Mouse (Mus musculus): ENCODE measurements around the gene Lingo1.

Gene Lingo1

DNA sequence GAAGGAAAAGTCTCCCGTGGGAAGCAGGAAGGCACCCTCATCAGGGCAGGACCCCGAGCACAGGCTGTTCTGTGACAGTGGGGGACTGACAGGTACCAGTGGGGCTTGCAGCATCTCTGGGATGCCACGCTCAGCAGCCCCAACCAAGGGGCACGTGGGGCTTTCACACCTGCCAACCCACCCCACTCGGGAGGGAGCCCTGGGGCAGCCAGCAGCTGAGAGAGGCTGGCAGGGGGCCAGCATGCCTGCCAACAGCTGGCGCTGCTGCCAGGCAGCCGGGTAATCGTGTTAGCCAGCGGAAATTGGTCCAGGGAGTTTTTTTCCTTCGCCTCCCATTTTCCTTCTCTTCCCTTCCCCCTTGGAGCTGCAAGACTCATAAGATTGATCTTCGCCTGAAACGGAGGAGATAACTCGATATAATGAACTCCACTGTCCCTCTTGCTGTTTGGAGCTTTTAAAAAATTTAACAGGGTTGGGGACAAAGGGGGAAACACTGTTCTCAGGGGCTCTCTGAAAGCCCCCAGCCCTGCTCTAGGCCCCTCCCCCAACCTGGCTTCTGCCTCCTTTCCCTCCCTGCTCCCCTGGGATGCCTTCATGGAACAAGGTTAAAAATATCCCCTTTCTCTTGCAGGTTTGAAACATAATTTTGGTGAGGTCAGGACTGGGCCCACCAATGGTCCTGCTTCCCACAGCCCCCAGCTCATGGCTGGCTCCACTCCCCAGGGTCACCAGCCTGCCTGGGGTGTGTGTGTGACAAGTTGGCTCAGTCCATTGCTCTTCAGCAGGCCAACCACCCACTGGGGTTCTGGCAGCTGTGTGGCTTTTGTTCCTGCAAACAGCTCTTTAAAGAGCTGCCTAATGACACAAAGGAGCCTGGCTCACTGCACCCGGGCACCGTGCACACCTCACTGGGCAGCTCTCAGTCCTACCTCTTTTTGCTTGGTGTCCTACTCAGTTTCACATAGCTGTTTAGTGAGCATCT lies 68.3 kb downstream of the Lingo1 start:
- DNase-seq (ENCODE audit: low spot score in 2 of 2) = peak in 1 of 2 experiments; percentile 40

GRCm38 (mm10) chr9:56725814-56726213 lies 70.5 kb downstream of the Lingo1 start:
- DNase-seq (ENCODE audit: low spot score in 2 of 2) = peak; percentile 82 to 85

- no peak for DNase-seq (ENCODE audit: low spot score in 2 of 2)
Measured at GRCm38 (mm10) chr9:56722089-56722825, 74.0 kb downstream of the Lingo1 start.

DNA sequence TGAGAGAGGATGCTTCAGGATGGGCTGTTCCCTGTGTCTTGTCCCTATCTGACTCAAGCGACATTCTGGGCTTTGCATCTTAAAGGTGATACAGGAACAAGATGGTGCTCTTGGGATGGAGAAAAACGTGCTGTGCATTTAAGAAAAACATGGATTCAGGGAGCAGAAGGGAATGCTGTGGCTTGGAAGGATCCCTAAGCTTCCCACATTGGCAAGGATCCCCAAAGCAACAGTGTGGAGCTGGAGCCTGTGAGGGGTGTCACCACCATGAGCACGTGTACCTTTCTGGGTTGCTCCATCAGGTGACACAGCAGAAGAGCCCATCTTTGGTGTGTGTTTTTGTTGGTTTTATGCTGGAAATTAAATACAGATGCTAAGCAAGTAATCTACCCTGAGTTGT lies 77.3 kb downstream of the Lingo1 start:
- DNase-seq (ENCODE audit: low spot score in 2 of 2) = no peak

DNA sequence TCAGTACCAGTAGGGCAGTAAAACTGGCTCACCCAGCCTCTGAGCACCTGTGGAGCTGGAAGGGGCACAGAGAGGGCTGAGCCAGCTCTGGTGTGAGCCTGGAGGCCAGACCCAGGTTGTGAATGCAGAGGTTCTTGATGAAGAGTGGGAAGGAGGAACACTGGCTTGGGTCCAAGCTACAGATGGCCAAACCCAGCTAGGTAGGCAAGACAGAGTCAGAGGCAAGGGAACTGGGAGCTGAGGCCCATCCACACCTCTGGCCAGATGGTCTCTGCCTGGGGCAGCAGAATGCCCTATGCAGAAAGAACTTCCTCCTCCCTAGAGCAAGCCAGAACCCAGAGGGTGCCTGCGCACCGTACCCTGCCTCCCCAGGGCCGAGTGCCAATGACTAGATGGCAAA lies 79.7 kb downstream of the Lingo1 start:
- DNase-seq (ENCODE audit: low spot score in 2 of 2) = no peak

GRCm38 (mm10) chr9:56716066-56716465 lies 80.2 kb downstream of the Lingo1 start:
- no peak for DNase-seq (ENCODE audit: low spot score in 2 of 2)

GRCm38 (mm10) chr9:56714391-56714790 lies 81.9 kb downstream of the Lingo1 start:
- no peak for DNase-seq (ENCODE audit: low spot score in 2 of 2)

DNA sequence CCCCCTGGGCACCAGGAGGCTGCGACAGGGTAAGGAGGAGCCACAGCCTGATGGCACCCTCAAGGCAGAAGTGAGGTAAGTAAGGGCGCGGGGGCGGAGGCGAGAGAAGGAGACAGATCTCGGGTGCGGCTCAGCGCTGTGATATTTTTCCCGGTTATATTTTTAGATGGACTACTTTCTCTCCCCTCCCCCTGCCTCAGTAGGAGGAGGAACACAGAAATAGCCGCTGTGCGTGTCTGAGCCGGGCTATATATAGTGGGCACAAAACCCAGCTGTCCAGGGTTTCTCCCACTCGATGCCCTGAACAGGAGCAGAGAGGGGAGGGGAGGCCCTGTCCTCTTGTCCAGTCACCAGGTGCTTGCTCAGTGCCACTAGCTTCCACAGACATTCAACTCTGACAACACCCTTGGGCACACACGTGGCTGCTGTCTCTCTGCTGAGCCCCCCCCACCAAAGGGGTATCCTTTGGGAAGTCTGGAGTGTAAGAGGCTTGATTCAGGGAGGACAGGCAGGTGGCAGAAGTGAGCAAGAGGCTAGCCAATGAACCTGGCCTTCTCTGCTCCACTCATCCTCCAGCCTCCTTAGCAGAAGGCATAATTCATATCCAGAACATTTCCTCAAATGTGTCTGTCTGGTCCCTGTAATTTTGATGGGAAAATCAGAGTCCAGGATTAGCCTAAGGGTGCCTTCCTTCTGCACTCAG lies 83.5 kb downstream of the Lingo1 start:
- peak; percentile 91 to 94 for DNase-seq (ENCODE audit: low spot score in 2 of 2)

DNA sequence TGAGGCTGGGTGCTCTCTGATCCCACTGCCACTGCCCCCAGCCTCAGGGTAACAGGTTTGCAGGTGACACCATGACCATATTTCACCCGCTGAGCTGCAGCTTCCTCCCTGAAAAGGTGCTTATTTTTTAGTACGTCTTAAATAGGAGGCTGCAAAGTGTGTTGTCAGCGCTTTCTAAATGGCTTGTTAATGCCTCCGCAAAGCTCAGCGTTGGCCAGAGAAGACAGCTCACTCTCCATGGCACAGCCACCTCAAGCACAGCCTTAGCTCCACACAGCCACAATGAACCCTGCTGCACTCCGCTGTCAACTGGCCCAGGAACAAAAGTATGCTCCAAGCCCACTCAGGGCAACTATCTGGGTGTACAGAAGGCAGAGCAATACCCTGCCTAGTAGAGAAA lies 85.3 kb downstream of the Lingo1 start:
- DNase-seq (ENCODE audit: low spot score in 2 of 2) = peak in 1 of 2 experiments; percentile 49

GRCm38 (mm10) chr9:56706482-56707085 lies 89.7 kb downstream of the Lingo1 start:
- no peak for DNase-seq (ENCODE audit: low spot score in 2 of 2)

DNA sequence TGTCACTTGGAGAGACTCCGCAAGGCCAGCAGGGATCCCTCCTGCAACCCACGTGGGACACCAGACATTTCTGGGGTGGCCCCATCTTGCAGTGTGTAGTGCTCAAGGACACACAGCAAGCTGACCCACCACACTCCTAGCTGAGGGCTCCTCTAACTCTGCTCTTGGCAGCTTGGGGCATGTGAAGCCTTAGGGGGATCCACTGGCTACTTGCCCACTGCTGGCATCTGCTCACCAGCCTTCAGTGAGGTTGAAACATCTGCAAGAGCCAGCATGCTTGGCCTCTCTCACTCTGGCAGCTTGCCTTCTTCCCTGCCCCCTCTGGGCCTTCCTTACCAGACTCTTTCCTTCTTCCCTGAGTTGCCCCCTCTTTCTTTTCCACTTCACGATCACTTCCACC lies 94.9 kb downstream of the Lingo1 start:
- DNase-seq (ENCODE audit: low spot score in 2 of 2) = no peak

- DNase-seq (ENCODE audit: low spot score in 2 of 2) = no peak
Measured at GRCm38 (mm10) chr9:56700866-56701265, 95.4 kb downstream of the Lingo1 start.

DNA sequence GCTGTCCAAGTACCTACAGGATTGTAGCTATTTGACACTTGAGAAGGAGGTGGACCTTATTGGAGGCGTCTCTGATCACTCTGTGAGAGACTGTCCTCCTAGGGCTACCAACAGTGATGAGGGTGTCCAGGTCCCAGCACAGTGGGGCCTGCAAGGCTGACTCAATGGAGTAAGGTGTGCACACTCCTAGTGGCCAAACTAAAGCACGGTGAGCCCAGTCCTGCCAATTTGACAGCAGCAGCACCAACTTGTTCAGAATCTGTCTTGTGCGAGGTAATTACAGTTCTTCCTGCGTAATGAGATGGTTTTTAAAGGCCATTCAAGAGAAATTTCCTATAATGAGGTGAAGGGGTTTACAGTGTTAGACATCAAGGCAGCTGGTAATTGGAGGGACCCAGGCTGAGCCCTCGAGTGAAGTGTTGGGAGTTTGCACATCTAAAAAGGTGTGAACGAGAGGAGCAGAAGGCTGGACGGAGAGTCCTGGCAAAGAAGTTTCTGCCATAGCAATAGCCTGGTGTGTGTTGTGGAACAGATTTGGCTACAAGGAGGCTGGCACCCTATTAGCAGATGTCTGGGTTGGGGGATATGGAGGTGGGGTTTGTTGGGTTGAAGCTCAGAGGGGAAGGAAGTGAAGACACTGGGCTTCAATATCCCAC lies 97.4 kb downstream of the Lingo1 start:
- DNase-seq (ENCODE audit: low spot score in 2 of 2) = no peak

GRCm38 (mm10) chr9:56694079-56694478 lies 102.2 kb downstream of the Lingo1 start:
- DNase-seq (ENCODE audit: low spot score in 2 of 2) = peak in 1 of 2 experiments; percentile 44

DNA sequence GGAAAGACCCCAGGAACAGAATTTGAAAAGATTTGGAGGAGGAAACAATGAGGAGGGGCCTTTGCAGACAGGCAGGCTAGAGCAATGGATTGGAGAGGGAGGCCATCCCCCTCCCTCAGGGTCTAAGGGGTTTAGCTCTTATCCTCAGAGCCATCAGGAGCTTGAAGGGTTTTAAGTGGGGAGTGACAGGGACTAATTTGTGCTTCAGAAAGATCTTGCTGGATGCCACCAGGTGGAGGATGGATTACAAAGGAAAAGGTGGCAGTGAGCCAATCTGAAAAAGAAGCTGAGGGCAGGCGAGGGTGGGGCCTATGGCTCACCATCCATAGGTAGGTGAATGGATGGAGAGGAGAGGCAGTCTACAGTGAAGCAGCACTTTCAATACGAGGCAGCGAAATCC lies 105.0 kb downstream of the Lingo1 start:
- DNase-seq (ENCODE audit: low spot score in 2 of 2) = no peak

DNA sequence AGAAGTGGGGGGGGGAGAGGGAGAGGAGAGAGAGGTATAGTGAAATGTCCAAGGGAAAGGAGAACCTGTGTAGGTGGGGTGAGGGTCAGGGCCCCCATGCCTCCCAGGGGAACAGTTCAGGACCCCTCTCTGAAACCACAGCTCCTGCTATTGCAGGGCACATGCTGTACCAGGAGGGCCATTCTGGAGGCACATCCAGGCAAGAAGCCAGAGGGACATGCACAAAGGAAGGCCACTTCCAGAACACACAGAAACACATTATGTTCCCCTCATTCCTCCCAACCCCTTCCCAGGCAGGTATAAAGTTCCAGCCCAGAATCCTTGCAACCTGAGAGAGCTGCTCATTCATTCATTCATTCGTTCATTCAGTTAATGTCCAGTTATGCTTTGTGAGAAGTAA lies 105.6 kb downstream of the Lingo1 start:
- no peak for DNase-seq (ENCODE audit: low spot score in 2 of 2)

DNA sequence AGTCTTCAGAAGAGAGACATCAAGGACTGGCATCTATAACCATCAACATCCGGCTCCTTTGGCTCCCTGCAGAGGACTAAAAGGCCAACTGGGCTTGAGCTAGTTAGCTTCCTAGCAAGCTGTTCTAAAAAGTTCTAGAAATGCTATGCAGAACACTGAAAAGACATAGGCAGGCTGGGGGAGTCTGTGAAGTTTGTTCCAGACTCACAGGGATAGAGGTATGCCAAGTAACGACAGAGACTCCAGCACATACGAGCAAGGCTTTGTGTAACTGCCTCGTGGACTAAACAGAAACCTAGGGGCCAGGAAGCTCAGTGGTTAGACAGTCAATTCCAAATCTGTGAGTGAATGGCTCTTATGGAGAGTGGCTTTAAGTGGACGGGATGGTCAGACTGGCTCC lies 108.8 kb downstream of the Lingo1 start:
- no peak for DNase-seq (ENCODE audit: low spot score in 2 of 2)

- DNase-seq (ENCODE audit: low spot score in 2 of 2) = no peak
Measured at GRCm38 (mm10) chr9:56687145-56687477, 109.2 kb downstream of the Lingo1 start.

DNA sequence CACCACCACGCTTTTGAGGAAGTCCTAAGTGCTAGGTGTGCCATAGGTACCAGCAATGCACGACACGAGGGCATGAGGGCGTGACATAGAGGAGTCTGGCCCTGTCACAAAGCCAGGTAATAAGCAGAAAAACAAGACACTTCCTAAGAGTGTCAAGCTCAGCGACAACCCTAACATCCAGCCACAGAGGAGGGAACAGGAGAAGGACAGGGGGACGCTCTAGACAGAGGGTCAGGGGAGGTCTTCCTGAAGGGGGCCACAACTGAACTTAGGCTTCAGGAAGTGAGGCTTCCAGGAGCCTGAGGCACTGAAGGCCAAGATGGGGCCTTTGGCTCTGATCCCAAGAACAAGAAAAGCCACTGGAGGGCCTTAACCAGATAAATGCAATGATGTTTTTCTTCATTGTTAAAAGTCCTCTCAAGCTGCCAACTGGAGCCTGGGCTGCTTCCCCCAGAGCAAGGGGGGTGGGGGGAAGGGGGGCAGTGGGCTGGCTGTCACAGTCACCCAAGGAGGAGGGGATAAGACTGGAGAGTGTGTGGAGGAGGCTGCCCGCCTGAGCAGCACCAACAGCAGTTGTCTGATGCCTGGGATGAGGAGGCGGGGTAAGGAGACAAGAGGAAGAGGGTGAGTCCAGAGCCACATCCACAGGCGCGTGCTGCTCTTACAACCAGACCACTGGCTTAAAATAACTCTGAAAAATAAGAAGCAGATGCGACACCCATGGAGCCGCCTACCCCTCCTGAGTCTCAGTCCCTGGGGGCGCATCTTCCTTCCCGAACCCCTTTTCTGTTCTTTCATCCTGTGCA lies 109.7 kb downstream of the Lingo1 start:
- peak; percentile 84 to 86 for DNase-seq (ENCODE audit: low spot score in 2 of 2)

DNA sequence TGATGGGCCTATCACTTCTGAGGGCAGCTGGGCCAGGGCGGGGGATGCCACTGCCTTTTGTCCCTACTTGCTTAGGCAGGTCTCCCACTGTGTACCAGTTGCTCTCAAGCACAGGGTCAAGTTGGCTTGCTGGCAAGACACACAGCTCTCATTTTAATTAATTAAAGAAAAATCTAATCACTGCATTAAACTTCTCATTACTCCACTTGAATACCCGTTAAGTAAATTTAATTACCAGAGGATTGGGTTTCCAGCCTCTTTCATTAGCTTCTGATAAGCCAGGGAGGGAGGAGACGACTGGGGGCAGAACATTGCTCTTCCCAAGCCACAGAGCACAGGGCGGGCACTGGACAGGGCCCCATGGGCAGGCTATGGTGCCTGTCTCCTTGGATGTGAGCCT lies 113.4 kb downstream of the Lingo1 start:
- DNase-seq (ENCODE audit: low spot score in 2 of 2) = no peak

All from right cerebral cortex, adult 2 months (tissue).